Mouse (Mus musculus) embryonic fibroblast, embryonic 13.5 days (primary cell): ENCODE results near the gene Pmel.

Experiments
- CTCF ChIP-seq: IDR thresholded peaks from 2 replicates; pipeline ENCODE4 v1.5.1; 2011; ENCODE audit warnings: mild to moderate bottlenecking, control low read depth, low read length, moderate library complexity, borderline replicate concordance; ENCODE audit not compliant: insufficient read depth
- POLR2A ChIP-seq: IDR thresholded peaks from 2 replicates; pipeline ENCODE4 v1.6.1; 2011; ENCODE audit warnings: low read depth, mild to moderate bottlenecking, control low read depth, low read length, moderate library complexity

DNA sequence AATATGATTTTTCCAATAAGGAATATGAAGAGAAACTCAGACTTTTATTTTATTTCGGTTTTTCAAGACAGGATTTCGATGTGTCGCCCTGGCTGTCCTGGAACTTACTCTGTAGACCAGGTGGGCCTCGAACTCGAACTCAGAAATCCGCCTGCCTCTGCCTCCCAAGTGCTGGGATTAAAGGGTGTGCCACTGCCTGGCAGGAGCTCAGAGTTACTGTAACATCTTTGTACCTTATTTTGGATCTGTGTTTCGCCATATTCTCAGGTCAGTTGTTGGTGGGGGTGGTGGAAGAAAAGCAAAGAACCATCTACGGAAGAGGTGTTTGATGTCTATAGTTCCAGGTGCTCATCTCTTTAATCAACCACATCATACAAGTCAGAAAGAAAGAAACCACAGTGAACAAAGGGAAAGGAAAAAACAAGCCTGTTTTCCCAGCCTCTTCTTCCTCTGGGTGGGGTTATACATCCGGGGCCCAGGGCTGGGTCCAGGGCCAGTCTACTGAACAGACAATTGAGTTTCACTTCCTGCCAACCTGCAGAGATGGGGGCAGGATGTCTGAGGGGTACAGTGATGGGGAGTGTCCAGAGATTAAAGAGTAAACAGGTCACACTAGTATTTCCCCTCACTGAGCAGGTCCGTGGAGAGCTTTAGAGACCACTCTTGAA lies 42.1 kb downstream of the Pmel start:
- TF ChIP-seq CTCF (no peak), POLR2A (no peak)
